Mouse (Mus musculus) gastrocnemius, postnatal 4 days (tissue): ENCODE data around the gene Rgs11. TPM values are rescaled to one million over a fixed set of nuclear protein-coding genes. Genes with fewer than 3 reads are reported as not detected.
"Not testable (repeated sequence)": the region's sequence is repeated elsewhere in the genome, so short reads cannot be mapped to it uniquely, and the experiment has no call there.

Experiments
- DNase-seq, 2 experiments: peaks; one replicate each; pipeline ENCODE4 v3.0.0; 2021 to 2022; ENCODE audit warnings: low spot score in 2 of 2, mixed read lengths in 2 of 2
- long read RNA-seq, 2 experiments: library from polyadenylated mRNA; stranded (forward); transcript quantifications; one replicate each; pipeline ENCODE4 v2.0.0; 2021
- total RNA-seq, 2 experiments: library from RNA; stranded (reverse); gene quantifications; 2 replicates each; pipeline ENCODE4 v1.2.3; 2021

Gene Rgs11
- 1 to 10 TPM in 1 of 2 experiments, under 1 TPM in 1; 0.65 to 1.3 TPM for total RNA-seq
- long read RNA-seq, experiment 1, partial matches to known transcripts = 1 of 2 reads
- long read RNA-seq, experiment 1, other reads (novel, unspliced or antisense) = 1 of 2 reads
- long read RNA-seq, experiment 2, partial matches to known transcripts = 1 of 1 reads
- long read RNA-seq, experiment 2, other reads (novel, unspliced or antisense) = 0 of 1 reads

GRCm38 (mm10) chr17:26202737-26203136 lies at the start of gene Rgs11:
Gene Rgs11 (plus strand): TSS chr17:26202951.
- no peak for DNase-seq

- no peak for DNase-seq
Observed at GRCm38 (mm10) chr17:26162736-26163135, 40.0 kb upstream of the Rgs11 start.

GRCm38 (mm10) chr17:26168039-26168438 lies 34.7 kb upstream of the Rgs11 start:
- DNase-seq = no peak

- not testable (repeated sequence) for DNase-seq
Observed at GRCm38 (mm10) chr17:26175248-26175647, 27.5 kb upstream of the Rgs11 start.

GRCm38 (mm10) chr17:26178611-26179010 lies 24.1 kb upstream of the Rgs11 start:
- no peak for DNase-seq

GRCm38 (mm10) chr17:26181179-26181578 lies 21.6 kb upstream of the Rgs11 start:
- DNase-seq = no peak

- DNase-seq = no peak
Observed at GRCm38 (mm10) chr17:26187592-26187991, 15.2 kb upstream of the Rgs11 start.

GRCm38 (mm10) chr17:26188091-26188805 lies 14.5 kb upstream of the Rgs11 start:
- no peak for DNase-seq

GRCm38 (mm10) chr17:26191486-26191885 lies 11.3 kb upstream of the Rgs11 start:
- not testable (repeated sequence) for DNase-seq

- no peak for DNase-seq
Observed at GRCm38 (mm10) chr17:26192481-26193190, 10.1 kb upstream of the Rgs11 start.

GRCm38 (mm10) chr17:26198892-26199291 lies 3.9 kb upstream of the Rgs11 start, which contains the start of gene Pdia2:
Gene Pdia2 (minus strand): TSS chr17:26199087.
- no peak for DNase-seq

GRCm38 (mm10) chr17:26200831-26201705 lies 1.7 kb upstream of the Rgs11 start:
- no peak for DNase-seq

- no peak for DNase-seq
Observed at GRCm38 (mm10) chr17:26201998-26202397, 753 bp upstream of the Rgs11 start.

- DNase-seq = no peak
Observed at GRCm38 (mm10) chr17:26203321-26203811, 615 bp downstream of the Rgs11 start.

GRCm38 (mm10) chr17:26204766-26205165 lies 2.0 kb downstream of the Rgs11 start:
- no peak for DNase-seq

- DNase-seq = no peak
Observed at GRCm38 (mm10) chr17:26206392-26206791, 3.6 kb downstream of the Rgs11 start.

- DNase-seq = no peak
Observed at GRCm38 (mm10) chr17:26207686-26208085, 4.9 kb downstream of the Rgs11 start, which contains the start of gene Arhgdig. Gene Arhgdig (minus strand): TSS chr17:26207786.

GRCm38 (mm10) chr17:26212241-26212640 lies 9.5 kb downstream of the Rgs11 start:
- no peak for DNase-seq

- DNase-seq = no peak
Observed at GRCm38 (mm10) chr17:26212681-26213080, 9.9 kb downstream of the Rgs11 start.

GRCm38 (mm10) chr17:26221508-26221907 lies 18.8 kb downstream of the Rgs11 start:
- DNase-seq = no peak

- no peak for DNase-seq
Observed at GRCm38 (mm10) chr17:26225150-26225549, 22.4 kb downstream of the Rgs11 start.
